Mouse (Mus musculus): ENCODE measurements around the gene Ksr2. TPM values are rescaled to one million over a fixed set of nuclear protein-coding genes. Genes with fewer than 3 reads are reported as not detected.

Ksr2 gene
- total RNA-seq, 4 experiments from 2014 or later, result 0.05 to 0.17 (median 0.09) TPM

DNA sequence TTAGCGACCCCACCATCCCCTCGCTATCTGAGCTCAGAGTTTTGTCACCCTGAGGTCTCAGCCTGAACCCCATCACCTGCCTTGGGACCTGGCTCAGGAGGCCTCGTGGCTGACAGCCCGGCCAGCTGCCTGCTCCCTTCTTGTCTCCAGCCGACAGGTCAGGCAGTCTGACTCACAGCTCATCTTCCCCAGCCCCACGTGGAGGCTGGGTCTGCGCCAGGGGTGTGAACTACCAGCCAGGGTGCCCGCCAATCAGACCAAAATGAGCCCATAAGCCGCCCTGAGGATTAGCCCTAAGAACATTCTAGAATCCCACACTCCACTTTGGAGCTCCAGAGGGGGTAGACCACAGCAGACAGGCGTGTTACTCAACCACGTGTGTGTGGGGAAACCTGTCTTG is 365.4 kb downstream of the Ksr2 start:
- DNase-seq (ENCODE audit: low spot score in 2 of 2), result peak; percentile 86 to 93

DNA sequence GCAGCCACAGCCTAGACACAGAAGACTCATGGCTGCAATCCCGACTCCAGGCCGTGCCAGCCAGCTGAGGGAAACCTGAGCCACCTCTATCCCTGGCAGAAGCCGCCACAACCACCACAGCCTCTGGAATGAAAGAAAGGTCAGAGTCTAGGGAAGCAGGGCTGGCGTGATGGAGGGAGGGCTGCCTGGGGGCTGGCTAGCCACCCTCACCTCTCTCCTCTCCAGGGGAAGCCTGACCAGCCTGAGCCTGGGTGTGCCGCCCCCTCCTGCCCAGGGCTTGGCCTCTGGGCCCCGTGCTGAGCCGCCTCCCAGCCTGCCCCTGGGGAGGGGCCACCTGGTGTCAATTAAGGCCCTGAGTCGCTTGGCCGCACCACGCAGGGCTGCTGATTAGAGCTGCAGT is 366.9 kb downstream of the Ksr2 start, which contains the start of gene Nos1:
Nos1 (plus strand) TSS at position 352 of the 400 bp plus-strand sequence.
- peak; percentile 75 to 91 for DNase-seq (ENCODE audit: low spot score in 2 of 2)

DNA sequence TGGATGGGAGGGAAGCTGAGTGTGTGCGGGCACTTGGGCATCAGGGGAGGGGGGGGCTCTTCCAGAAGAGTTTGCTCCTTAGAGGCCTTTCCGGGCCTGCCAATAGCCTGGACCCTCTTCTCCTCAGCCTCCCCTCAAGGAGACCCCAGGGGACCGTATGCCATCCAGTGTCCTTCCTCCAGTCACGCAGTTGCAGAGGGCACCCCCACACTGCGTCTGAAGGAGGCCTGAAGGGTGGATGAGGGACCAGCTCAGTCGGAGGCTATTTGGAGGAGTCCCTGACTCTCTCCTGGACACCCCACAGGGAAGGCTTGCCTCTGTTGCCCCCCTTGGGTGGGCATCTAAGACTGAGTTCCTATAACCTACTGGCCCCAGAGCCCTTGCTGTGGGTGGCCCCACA is 367.4 kb downstream of the Ksr2 start:
- no peak for DNase-seq (ENCODE audit: low spot score in 2 of 2)

DNA sequence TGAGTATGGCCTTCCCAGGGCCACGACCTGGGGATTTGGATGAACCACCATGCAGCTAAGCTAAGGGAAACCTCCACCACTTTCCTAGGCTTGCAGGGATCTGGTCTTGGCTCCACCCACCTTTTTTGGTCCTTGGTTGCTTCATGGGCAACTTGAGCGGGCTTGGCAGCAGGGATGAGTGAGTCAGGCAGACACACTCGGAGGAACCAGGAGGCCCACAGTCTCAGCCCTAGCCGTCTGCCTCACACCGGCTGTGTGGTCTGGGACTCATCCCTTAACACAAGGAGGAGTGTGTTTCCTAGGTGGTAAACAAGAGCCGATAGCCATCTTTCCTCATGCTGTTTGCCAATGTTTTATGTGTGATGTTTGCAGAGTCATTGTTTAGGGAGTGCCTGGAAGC is 376.3 kb downstream of the Ksr2 start:
- DNase-seq (ENCODE audit: low spot score in 2 of 2), result peak; percentile 29 to 51

DNA sequence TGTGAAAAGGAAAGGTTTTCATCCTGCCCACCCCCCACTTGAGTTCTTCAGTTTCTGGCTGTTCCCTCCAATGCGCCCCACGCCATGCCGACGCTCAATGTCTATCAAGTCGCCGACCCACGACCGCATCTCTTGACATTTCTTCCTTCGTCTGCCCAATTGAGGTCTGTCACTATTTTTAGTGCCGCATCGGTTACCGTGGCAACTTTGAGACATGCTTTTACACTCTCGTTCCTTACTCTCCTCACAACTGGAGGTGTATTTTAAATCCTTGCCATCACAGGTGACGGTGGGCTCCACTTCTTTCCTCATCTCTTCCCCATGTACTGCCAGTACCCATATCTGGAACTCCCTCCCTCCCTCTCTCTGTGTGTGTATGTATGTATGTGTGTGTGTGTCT is 378.1 kb downstream of the Ksr2 start:
- DNase-seq (ENCODE audit: low spot score in 2 of 2), result no peak

DNA sequence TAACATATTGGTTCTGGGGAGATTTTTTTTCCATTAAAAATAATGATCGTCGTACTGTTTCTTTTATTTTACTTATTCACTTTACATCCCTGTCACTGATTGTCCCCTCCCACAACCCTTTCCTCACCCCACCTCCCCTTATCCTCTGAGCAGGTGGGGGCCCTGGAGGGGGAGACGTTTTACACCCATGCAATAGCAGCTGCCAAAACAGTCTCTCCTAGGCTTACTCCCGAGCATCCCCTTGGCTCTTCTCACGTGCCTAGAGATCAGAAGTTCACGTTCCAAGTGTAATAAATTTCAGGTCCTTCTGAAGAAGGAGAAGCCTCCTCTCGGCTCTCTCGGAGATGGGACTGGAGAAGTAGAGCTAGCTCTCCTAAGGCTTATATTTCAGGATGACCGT is 387.0 kb downstream of the Ksr2 start:
- DNase-seq (ENCODE audit: low spot score in 2 of 2), result no peak

DNA sequence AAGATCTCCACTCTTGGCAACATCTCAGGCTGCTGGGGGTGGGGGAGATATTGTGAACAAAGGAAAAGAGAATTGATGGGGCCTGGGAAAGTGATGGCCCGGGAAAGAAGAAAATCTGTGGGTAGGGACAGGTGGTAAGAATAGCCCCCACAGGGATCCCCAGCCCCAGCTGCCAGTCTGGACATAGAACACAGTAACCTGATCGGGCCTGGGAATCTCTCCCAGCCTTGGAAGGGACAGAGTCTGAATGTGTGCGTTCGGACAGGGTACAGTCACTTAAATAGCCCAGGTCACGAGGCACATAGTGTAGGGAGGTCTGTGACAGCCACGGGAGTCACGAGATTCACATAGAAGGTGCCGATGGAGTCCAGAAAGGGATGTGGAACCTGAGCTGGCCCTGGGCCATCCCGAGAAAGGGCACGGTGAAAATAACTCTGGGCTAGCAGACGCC is 388.3 kb downstream of the Ksr2 start:
- peak; percentile 69 to 81 for DNase-seq (ENCODE audit: low spot score in 2 of 2)

DNA sequence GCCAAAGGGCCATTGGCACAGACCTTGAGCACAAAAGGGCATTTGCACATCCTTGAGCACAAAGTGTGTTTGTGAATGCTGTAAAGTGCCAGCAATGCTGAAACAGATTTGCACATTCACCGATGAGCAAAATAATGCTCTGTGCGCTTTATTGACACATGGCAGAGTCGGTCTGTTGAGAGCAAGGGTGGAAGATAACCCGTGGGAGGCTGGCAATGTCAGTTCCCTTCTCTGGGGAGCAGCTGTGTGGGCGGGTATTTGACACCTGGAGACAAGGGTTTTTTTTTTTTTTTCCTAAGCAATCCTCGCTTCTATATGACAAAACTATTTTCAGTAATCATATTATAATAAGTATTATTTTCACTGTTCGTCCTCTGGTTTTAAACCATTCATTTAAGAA is 389.8 kb downstream of the Ksr2 start:
- DNase-seq (ENCODE audit: low spot score in 2 of 2), result no peak

DNA sequence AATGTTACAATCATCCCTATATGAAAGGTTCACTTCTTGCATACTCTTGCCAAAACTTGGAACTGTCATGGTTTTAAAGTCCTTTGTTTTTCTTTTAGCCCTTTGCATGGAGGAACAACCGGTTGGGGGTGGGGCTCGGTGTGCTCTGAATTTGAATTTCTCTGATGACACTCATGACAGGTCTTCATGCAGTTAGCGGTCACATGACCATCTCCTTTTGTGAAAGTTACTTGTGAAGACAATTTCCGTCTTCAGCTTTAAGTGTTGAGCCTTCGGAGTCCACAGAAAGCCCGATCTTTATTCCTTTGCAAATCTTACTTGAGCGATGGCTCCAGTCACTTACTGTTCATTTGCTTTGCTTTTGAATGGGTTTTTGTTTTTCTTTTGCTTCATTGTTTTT is 397.1 kb downstream of the Ksr2 start:
- DNase-seq (ENCODE audit: low spot score in 2 of 2), result no peak

DNA sequence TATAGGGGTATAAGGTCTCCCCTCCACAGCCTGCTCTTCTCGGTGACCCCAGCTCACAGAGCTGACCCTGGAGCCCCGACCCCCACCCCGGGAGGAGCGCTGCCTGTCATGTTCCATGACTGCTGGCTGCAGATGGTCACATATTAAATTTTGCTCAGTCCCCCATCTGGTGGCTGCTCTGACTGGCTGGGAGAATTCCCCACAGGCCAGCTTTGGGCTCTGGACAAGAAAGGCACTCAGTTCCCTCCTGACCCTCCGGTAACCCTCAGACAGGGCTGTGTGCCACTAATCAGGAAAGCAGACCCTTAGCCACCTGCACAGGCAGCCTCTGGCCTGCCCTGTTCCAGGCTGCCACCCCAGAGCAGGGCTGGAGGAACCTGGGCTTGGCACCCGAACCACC is 405.0 kb downstream of the Ksr2 start:
- DNase-seq (ENCODE audit: low spot score in 2 of 2), result no peak

DNA sequence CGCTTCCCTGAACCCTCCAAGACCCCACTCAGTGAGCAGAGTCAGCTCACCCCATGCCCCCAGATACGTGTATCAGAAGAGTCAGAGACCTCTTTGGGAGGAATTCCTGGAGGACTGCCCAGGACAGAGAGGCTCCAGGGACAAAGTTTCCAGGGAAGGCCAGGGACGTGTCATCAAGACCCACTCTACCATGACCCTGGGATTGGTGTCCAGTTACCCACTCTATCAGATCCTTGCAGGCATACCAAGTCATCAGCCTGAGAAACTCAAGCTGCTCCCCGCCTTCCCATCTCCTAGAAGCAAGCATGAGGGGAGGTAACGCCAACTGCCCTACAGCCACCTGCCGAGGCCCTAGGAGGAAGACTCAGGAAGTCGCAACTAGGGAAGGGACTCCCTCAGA is 406.6 kb downstream of the Ksr2 start:
- no peak for DNase-seq (ENCODE audit: low spot score in 2 of 2)

DNA sequence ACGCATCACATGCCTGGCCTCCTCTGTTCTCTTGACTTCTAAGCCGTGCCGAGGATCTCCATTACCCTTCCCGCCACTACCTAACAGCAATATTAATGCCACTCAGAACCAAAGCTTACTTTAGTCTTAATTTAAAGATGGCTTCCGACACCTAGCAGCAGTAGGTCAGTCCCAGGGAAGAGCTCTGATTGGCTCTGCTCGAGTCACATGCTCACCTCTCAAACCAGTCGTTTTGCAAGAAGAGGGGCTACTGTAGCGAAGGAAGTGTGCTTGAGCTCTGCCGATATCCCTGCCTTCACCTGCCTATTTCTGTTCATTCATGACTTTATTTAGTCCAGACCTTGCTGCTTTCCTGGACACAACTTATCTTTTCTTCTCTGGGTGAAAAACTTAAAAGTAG is 410.0 kb downstream of the Ksr2 start:
- DNase-seq (ENCODE audit: low spot score in 2 of 2), result no peak

DNA sequence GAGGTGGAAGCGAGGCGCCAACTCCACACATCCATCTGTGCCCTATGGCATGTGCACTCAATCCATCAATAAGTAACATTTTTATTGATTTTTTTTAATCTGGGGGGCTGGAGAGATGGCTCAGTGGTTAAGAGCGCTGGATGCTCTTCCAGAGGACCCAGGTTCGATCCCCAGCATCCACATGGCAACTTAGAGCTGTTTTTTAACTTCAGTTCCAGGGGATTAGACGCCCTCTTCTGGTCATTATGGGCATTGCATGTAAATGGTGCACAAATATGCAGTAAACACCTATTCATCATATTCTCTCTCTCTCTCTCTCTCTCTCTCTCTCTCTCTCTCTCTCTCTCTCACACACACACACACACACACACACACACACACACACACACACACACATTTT is 410.7 kb downstream of the Ksr2 start:
- no peak for DNase-seq (ENCODE audit: low spot score in 2 of 2)

Other genes starting within 250 kb of the Ksr2 start
- gene Pebp1, start 126.4 kb upstream of the Ksr2 start, total RNA-seq (2022), result 100 to 1,000 TPM; 366 to 419 (median 400) TPM
- 1 to 10 TPM; 5.5 to 7.5 (median 6.9) TPM for gene Vsig10, start 94.9 kb upstream of the Ksr2 start, total RNA-seq (2022)
- 100 to 1,000 TPM in 3 of 4 experiments, 10 to 100 TPM in 1; 94.3 to 146 (median 115) TPM for gene Wsb2, start 56.7 kb upstream of the Ksr2 start, total RNA-seq (2022)
- gene Rfc5, start 25.0 kb upstream of the Ksr2 start, total RNA-seq (2022), result 1 to 10 TPM in 3 of 4 experiments, under 1 TPM in 1; 0.89 to 1.8 (median 1.2) TPM

Data from gastrocnemius, adult 8-10 months (tissue).